Mouse (Mus musculus) urinary bladder, postnatal 10 days (tissue): Measurements from ENCODE around the gene Gm11733.
"Not testable (repeated sequence)": the region's sequence is repeated elsewhere in the genome, so short reads cannot be mapped to it uniquely, and the experiment has no call there.

Source experiments
- DNase-seq: peaks from one replicate; pipeline ENCODE4 v3.0.0; 2022; ENCODE audit warnings: low spot score

Gm11733 gene

GRCm38 (mm10) chr11:117484198-117484597 lies at the start of gene Gm11733:
Gm11733 (plus strand) TSS chr11:117484368.
- DNase-seq: no peak

- DNase-seq: no peak
Measured at GRCm38 (mm10) chr11:117436401-117437109, 47.6 kb upstream of the Gm11733 start.

GRCm38 (mm10) chr11:117437110-117437490 lies 47.1 kb upstream of the Gm11733 start:
- DNase-seq: no peak

GRCm38 (mm10) chr11:117438363-117438762 lies 45.8 kb upstream of the Gm11733 start:
- DNase-seq: no peak

- no peak for DNase-seq
Measured at GRCm38 (mm10) chr11:117440865-117441425, 43.2 kb upstream of the Gm11733 start.

GRCm38 (mm10) chr11:117444090-117444489 lies 40.1 kb upstream of the Gm11733 start:
- DNase-seq: no peak

GRCm38 (mm10) chr11:117445707-117446106 lies 38.5 kb upstream of the Gm11733 start:
- no peak for DNase-seq

- no peak for DNase-seq
Measured at GRCm38 (mm10) chr11:117454086-117454485, 30.1 kb upstream of the Gm11733 start.

GRCm38 (mm10) chr11:117459148-117459547 lies 25.0 kb upstream of the Gm11733 start:
- DNase-seq: no peak

- DNase-seq: no peak
Measured at GRCm38 (mm10) chr11:117462202-117462864, 21.8 kb upstream of the Gm11733 start.

GRCm38 (mm10) chr11:117463416-117463815 lies 20.8 kb upstream of the Gm11733 start:
- not testable (repeated sequence) for DNase-seq

- DNase-seq: no peak
Measured at GRCm38 (mm10) chr11:117466292-117466691, 17.9 kb upstream of the Gm11733 start.

- no peak for DNase-seq
Measured at GRCm38 (mm10) chr11:117466911-117467310, 17.3 kb upstream of the Gm11733 start.

- no peak for DNase-seq
Measured at GRCm38 (mm10) chr11:117468585-117469363, 15.4 kb upstream of the Gm11733 start.

GRCm38 (mm10) chr11:117469724-117470123 lies 14.4 kb upstream of the Gm11733 start:
- DNase-seq: no peak

GRCm38 (mm10) chr11:117470586-117471195 lies 13.5 kb upstream of the Gm11733 start:
- no peak for DNase-seq

GRCm38 (mm10) chr11:117471625-117472283 lies 12.4 kb upstream of the Gm11733 start:
- no peak for DNase-seq

GRCm38 (mm10) chr11:117472885-117473284 lies 11.3 kb upstream of the Gm11733 start:
- DNase-seq: no peak

GRCm38 (mm10) chr11:117475204-117475603 lies 9.0 kb upstream of the Gm11733 start:
- DNase-seq: no peak

GRCm38 (mm10) chr11:117475669-117476068 lies 8.5 kb upstream of the Gm11733 start:
- no peak for DNase-seq

- no peak for DNase-seq
Measured at GRCm38 (mm10) chr11:117476554-117477107, 7.5 kb upstream of the Gm11733 start.
